Mouse (Mus musculus): ENCODE results near the gene Hmgcll1. TPM values are rescaled to one million over a fixed set of nuclear protein-coding genes. Genes with fewer than 3 reads are reported as not detected.
A peak's percentile ranks its signal among the peaks of the same experiment; 100 is the strongest.

Hmgcll1 gene
- total RNA-seq (2021) = under 1 TPM; 0.12 to 0.39 TPM
- long read RNA-seq, experiment 1 = 0 reads
- long read RNA-seq, experiment 2 = 0 reads

GRCm38 (mm10) chr9:76014631-76015531, at the start of gene Hmgcll1:
Hmgcll1 (plus strand) TSS chr9:76014855.
- DNase-seq (ENCODE audit: low spot score) = no peak

- no peak for DNase-seq (ENCODE audit: low spot score)
Observed at GRCm38 (mm10) chr9:75980097-75980496, 34.6 kb upstream of the Hmgcll1 start.

- DNase-seq (ENCODE audit: low spot score) = no peak
Observed at GRCm38 (mm10) chr9:75981139-75981538, 33.5 kb upstream of the Hmgcll1 start.

- DNase-seq (ENCODE audit: low spot score) = no peak
Observed at GRCm38 (mm10) chr9:75989491-75989890, 25.2 kb upstream of the Hmgcll1 start.

GRCm38 (mm10) chr9:75998791-75999350, 15.8 kb upstream of the Hmgcll1 start:
- no peak for DNase-seq (ENCODE audit: low spot score)

GRCm38 (mm10) chr9:76000876-76001858, 13.5 kb upstream of the Hmgcll1 start:
- DNase-seq (ENCODE audit: low spot score) = no peak

GRCm38 (mm10) chr9:76003066-76003465, 11.6 kb upstream of the Hmgcll1 start:
- DNase-seq (ENCODE audit: low spot score) = no peak

- peak; percentile 34 for DNase-seq (ENCODE audit: low spot score)
Observed at GRCm38 (mm10) chr9:76003637-76004036, 11.0 kb upstream of the Hmgcll1 start.

- DNase-seq (ENCODE audit: low spot score) = peak; percentile 54
Observed at GRCm38 (mm10) chr9:76007342-76007970, 7.2 kb upstream of the Hmgcll1 start.

- DNase-seq (ENCODE audit: low spot score) = no peak
Observed at GRCm38 (mm10) chr9:76013789-76014188, 866 bp upstream of the Hmgcll1 start.

GRCm38 (mm10) chr9:76015971-76016370, 1.3 kb downstream of the Hmgcll1 start:
- no peak for DNase-seq (ENCODE audit: low spot score)

GRCm38 (mm10) chr9:76016506-76016905, 1.9 kb downstream of the Hmgcll1 start:
- peak; percentile 36 for DNase-seq (ENCODE audit: low spot score)

GRCm38 (mm10) chr9:76023551-76023973, 8.9 kb downstream of the Hmgcll1 start:
- DNase-seq (ENCODE audit: low spot score) = no peak

GRCm38 (mm10) chr9:76024277-76025246, 9.9 kb downstream of the Hmgcll1 start:
- no peak for DNase-seq (ENCODE audit: low spot score)

- DNase-seq (ENCODE audit: low spot score) = peak; percentile 46
Observed at GRCm38 (mm10) chr9:76029471-76030199, 15.0 kb downstream of the Hmgcll1 start.

- DNase-seq (ENCODE audit: low spot score) = no peak
Observed at GRCm38 (mm10) chr9:76035058-76035457, 20.4 kb downstream of the Hmgcll1 start.

GRCm38 (mm10) chr9:76038327-76039103, 23.9 kb downstream of the Hmgcll1 start:
- no peak for DNase-seq (ENCODE audit: low spot score)

GRCm38 (mm10) chr9:76039711-76040110, 25.1 kb downstream of the Hmgcll1 start:
- DNase-seq (ENCODE audit: low spot score) = no peak
